Mouse (Mus musculus) heart, adult 18-20 months (tissue): ENCODE data around the gene 2310034G01Rik. TPM values are rescaled to one million over a fixed set of nuclear protein-coding genes. Genes with fewer than 3 reads are reported as not detected.
A peak's percentile ranks its signal among the peaks of the same experiment; 100 is the strongest.

Experiments used
- DNase-seq, 2 experiments: peaks; one replicate each; pipeline ENCODE4 v3.0.0; 2021 to 2022; ENCODE audit warnings: mixed read lengths in 1 of 2
- total RNA-seq, 2 experiments: library from RNA; stranded (reverse); gene quantifications; 2 replicates each; pipeline ENCODE4 v1.2.3; 2021

The 2310034G01Rik gene
- total RNA-seq, 2 experiments from 2014 or later, result 0.69 TPM

- DNase-seq, result no peak
Measured at GRCm38 (mm10) chr19:46314872-46315742, 35.0 kb downstream of the 2310034G01Rik start.

DNA sequence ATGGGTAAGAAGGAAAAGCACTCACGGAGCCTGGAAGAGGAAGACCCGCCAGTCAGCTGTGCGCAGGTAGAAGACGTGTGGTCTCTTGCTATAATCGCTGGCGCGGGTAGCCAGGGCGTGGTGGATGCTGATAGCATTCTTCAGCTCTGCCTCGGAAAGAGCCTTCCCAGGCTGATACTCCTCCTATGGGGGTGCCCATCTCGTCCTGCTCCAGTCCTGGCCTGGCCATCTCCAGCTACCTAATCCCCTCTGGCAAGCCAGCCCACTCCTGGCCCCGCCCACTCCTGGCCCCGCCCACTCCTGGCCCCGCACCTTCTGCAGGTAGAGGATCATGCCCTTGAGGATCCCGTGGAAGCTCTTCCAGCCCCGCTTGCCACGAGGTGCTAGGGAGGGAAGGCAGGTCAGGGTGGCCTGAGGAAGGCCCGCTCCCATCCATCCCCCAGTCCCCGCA lies 35.9 kb downstream of the 2310034G01Rik start:
- DNase-seq, result no peak

DNA sequence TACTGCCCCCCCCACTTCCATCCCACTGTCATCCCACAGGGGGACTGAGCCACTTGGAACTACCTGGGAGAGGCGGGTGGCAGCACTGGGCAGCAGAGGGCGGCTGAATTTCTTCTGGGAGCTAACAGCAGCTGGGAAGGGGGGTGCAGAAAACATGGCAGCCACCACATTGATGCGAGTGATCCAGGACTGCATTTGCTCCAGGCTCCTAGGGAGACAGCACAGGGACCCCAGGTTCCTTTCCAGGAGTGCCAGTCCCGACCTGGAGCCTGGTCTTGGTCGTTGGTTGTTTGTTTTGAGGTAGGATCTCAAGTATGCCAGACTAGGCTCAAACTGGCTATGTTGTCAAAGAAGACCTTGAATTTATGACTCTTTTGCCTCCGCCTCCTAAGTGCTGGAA lies 36.5 kb downstream of the 2310034G01Rik start:
- no peak for DNase-seq

DNA sequence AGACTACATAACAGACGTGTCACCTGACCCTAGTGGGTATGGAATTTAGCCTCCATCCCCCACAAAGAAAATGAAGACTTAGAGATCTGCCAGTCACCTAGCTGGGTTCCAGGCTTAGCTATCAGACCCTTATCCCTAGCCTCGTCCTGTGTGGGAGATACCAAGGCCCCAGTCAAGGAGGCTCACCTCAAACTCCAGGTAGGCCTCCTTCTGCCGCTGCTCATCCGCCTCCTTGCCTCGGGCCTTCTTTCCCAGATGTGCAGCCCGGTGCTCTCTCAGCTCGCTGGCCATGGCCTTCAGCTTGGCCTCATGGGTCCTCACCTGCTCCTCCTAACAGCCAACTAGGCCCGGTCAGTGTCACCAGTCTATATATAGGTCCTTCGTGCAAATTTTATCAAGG lies 37.0 kb downstream of the 2310034G01Rik start:
- no peak for DNase-seq

- DNase-seq, result no peak
Measured at GRCm38 (mm10) chr19:46312566-46312965, 37.5 kb downstream of the 2310034G01Rik start.

- DNase-seq, result no peak
Measured at GRCm38 (mm10) chr19:46311341-46311740, 38.8 kb downstream of the 2310034G01Rik start.

- DNase-seq, result no peak
Measured at GRCm38 (mm10) chr19:46310312-46310865, 39.7 kb downstream of the 2310034G01Rik start.

DNA sequence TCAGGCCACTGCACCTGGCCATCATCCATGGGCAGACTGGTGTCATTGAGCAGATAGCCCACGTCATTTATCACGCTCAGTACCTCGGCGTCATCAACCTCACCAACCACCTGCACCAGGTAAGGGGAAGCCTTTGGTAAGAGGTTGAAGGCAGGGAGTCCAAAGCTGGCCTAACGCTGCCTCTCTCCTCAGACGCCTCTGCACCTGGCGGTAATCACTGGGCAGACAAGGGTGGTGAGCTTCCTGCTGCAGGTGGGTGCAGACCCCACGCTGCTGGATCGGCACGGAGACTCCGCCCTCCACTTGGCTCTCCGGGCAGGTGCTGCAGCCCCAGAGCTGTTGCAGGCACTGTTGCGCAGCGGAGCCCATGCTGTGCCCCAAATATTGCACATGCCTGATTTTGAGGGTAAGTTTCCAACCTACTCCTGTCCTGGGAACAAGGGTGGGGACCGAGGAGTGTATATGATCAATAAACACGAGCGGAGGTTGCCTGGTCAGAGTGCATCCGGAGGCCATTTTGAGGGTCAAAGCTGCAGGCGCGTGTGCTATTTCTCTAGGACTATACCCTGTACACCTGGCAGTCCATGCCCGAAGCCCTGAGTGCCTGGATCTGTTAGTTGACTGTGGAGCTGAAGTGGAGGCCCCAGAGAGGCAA lies 40.3 kb downstream of the 2310034G01Rik start:
- no peak for DNase-seq

GRCm38 (mm10) chr19:46308706-46309435 lies 41.2 kb downstream of the 2310034G01Rik start:
- DNase-seq, result peak; percentile 83 to 89

DNA sequence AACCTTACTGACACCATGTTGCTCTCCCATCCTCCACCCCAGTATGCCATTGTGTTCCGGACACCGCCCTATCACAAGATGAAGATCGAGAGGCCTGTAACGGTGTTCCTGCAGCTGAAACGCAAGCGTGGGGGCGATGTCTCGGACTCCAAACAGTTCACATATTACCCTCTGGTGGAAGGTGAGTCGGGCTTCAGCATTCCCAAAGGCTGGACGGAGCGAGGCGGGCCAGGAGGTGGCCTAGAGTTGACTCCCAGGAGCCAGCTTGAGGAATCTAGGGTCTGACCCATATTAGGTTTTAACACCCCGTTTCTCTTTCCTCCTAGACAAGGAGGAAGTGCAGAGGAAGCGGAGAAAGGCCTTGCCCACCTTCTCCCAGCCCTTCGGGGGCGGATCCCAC lies 41.8 kb downstream of the 2310034G01Rik start:
- DNase-seq, result no peak

DNA sequence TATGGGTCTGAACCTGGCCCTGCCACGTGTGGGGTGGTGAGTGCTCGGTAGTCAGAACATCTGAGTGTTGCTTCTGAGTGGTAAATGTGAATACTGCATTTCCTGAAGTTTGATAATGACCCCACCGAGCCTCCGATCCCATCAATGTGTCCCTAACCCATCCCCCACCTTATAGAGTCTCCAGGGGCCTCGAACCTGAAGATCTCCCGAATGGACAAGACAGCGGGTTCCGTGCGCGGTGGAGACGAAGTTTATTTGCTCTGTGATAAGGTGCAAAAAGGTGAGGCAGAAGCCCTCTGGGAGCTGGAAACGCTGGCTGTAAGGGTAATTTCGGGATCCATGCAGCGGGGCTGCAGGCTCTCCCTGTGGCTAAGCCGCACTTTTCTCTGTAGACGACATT lies 42.3 kb downstream of the 2310034G01Rik start:
- DNase-seq, result no peak

DNA sequence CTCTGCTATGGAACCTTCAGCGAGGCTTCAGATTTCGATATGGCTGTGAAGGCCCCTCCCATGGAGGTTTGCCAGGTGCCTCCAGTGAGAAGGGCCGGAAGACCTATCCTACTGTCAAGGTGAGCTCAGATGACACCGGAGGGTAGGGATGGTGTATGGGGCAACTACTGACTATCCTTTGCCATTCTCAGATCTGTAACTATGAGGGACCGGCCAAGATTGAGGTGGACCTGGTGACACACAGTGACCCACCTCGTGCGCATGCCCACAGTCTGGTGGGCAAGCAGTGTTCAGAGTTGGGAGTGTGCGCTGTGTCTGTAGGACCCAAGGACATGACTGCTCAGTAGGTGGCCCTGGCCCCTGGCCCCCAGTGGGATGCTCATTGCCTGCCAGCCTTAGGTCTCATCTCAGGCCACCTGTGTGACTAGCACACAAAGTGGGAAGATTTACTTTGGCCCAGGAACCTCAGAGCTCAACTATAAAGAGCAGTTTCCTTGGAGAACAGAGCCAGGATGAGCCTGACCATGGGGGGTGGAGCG lies 43.3 kb downstream of the 2310034G01Rik start:
- no peak for DNase-seq

GRCm38 (mm10) chr19:46306268-46306610 lies 43.9 kb downstream of the 2310034G01Rik start:
- DNase-seq, result no peak

DNA sequence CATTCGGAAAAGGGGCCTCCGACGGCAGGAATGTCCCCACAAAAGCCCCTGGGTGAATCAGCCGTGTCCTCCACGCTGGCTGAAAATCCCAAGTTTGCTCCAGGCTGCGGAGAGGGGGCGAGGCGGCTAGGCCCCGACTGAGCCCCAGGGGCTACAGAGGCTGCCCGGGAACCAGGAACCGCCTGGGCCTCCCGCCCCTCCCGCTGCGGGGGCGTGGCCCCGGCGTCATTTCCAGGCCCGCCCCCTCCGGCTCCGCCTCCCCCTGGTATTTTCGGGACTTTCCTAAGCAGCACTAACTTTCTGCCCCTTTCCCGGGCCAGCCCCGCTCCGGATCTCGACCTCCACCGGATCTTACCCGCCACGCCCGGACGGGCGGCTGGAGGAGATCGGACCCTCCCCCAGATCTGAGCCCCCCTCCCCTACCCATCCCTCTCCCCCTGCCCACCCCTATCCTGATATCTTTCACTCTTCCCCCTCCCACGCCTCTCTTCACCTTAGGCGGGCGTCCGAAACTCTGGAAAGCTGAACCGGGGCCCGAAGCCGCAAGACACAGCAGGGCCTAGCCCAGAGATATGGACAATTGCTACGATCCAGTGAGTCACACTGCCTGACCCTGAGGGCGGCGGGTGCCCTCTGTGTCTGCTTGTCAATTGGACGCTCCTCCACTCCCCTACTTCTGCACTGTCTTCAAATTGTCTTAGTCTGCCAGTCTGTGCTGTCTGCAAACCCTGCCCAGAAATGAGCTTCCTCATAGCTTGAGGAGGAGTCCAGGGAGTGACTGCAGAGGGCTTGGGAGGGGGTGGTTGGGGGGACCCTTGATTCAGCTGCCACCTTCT lies 44.5 kb downstream of the 2310034G01Rik start:
- peak; percentile 92 to 94 for DNase-seq

- DNase-seq, result no peak
Measured at GRCm38 (mm10) chr19:46304908-46305333, 45.2 kb downstream of the 2310034G01Rik start.

DNA sequence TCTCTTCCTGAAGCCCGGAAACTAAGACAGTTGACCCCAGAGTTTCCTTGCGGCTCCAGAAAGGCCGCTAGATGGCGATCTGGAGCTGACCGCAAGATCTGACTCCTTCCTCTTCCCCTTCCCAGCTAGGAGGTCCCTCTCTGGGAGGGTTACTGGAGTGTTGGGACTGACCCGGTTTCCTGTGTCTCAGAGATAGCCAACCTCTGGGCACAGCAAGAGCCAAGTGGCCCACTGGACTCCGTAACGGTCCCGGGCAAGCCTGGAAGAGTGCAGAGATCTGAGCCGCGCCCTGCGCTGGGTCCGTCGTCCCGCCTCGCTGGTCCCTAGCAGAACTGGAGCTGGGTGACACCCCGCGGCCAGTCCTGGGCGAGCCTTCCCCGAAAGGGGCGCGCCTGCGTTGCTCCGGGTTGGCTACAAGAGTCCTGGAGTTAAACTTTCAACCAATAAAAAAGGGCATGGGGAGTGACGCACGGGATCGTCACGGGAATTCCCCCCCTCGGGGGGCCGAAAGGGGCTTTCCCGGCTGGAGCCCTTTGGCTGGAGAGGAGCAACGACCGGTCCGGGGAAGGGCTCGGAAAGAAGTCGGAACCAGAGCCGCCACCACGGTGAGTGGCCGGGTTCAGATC lies 45.8 kb downstream of the 2310034G01Rik start, which contains the start of gene Nfkb2:
Gene Nfkb2, plus strand, starts transcription at position 105 of the 626 bp plus-strand sequence.
- DNase-seq, result peak; percentile 96 to 99

DNA sequence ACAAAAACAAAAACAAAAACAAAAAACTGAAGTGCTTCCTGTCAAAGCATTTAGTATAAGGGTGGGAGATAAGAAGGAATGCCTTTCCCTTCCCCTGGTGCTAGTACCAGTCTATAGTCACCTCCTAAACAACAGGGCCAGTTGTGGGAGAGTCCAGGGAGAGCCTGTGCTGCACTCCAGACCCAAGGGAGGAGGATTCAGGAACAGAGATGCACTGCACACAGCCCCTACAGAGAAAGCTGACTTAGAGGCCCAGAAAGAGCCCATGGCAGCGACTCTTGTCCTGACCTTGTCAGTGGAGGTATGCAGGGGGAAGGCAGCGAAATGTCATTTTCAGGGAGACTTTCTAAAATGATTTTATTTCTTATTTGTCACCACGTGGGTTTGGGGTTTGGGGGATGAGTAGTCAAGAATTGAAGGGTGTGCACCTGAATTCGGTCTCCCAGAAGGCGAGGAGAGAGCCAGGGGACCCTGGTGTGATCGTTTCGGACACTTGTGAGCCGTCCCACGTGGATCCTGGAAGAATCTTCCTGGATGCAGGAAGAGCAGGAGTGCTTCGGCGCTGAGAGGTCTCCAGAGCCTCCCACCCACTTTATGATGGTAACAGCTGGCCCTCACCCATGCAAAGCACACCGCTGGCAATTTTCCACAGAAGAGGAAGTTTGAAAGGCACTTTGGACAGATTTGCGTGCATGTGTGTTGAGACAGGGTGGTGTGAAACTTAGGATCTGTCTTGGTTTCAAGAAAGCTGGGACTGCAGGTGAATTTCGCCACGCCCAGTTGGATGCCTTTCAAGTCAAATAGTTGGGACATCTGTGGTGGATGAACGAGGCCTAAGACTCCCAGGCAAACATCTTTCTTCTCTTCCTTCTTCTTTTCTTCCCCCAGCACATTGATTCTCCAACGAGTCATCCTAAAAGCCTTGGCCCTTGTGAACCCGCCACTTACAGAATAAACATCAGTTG lies 46.6 kb downstream of the 2310034G01Rik start:
- DNase-seq, result no peak

GRCm38 (mm10) chr19:46302551-46302950 lies 47.6 kb downstream of the 2310034G01Rik start:
- no peak for DNase-seq

DNA sequence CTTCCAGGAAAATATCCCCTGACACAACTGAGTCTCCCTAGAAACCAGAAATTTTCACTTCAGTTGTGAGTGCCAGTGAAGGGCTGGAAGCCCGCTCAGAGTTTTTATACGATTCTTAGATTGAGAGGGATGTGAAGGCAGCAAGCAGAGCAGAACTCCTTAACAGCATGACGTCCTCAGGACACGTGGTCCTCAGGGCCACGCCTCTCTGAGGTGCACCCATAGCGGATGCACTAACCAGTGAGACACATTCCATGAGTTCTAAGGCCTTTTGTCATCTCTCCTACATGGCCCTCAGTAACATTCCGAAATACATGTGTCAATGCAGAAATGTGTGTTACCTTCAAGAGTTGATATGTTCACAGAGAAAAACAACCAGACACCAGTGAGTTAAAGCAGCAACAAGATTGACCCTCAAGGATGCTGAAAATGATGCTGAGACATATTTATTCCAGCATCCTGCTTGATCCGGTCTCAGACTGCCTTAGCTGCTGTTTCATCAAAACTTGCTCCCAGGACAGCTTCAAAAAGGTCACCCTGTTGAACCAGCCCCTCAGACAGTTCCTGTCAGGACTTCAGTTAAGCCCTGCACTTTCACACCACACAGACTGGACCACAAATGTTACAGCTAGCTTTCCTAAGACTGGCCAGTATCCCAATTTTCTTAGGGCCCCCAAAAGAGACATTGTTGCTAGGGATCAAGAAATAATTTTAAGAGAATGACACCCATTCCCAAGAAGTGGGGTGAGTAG lies 49.6 kb downstream of the 2310034G01Rik start:
- DNase-seq, result no peak
